Mouse (Mus musculus) layer of hippocampus, adult 11-12 months (tissue): ENCODE measurements at regions not wholly inside any gene's neighbourhood (a gene's known extent, or its start where the extent isn't known, plus 50 kb on each side); places are given as distances from the start of the nearest gene placed in this dataset.

ENCODE experiments used
- DNase-seq: peaks from one replicate; pipeline ENCODE4 v3.0.0; 2022; ENCODE audit warnings: low spot score

DNA sequence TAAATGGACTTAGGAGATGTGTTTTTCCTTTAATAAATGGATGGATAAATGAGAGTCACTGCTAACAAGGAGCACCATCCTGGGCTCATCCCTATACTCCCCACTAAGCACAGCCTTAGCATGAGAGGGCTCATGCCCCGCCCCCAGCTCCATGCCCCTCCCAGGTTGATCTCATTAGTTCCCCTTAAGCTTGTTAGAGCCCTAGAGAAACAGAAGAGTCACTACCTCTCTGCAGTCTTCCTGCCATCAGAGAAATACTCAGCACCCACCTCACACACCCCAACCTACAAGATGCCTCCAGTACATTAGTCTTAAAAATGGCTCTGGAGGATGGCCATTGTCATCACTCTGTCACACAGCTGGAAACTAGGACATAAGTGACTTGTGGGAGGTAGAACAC, 202.8 kb upstream of the Hnrnpa3 start:
- DNase-seq = no peak

DNA sequence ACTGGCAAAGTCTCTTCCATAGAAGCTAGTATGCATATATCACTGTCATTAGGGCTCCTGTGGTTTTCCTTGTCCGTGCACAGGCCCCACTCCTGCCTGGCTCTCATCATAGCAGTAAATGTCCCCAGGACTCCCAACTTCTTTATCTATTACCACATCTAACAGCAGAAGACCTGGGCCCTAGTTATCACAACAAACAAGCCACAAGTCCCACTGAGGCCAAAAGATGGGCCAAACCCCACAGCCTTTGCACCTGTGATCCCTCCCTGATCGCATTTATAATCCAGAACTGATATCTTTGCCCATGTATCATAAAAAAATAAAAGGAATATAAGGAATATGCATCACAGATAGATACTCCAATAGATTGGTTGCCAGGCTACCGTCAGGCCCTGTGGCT, 201.6 kb upstream of the Hnrnpa3 start:
- no peak for DNase-seq

DNA sequence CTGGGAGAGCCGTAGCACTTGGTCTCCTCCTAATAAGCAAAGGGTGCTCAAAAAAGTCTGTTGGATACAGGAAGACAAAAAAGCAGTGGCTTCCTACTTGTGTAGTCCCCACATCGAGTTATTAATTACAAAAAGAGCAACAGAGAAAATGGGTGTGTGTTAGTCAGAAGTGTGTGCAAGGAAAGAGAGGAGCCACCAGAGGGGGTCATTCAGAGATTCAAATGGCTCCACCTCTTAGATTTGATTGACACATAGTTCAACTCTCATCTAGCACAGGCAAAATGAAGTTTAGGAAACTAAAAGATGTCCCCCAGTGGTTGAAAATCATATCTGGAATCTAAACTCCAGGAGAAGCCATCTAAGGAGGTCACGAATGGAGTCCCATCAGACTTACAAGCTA, 200.2 kb upstream of the Hnrnpa3 start:
- DNase-seq = no peak

DNA sequence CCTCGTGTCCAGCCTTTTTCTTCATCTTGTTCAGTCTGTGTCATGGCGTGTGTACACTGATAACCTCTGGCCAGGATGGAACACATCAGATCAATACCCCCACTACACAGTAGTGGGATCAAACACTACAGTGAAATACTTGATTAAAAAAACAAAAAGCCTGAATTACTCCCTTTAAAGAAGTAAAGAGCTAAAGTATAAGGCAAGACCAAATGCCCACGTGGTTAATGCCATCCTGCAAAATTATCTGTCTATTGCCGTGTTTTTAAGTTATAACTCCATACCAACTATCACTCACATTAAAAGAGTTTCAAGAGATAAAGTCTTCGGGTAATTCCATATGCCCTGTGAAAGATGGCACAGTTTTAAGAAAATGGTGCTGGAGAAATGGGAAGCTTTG, 198.6 kb upstream of the Hnrnpa3 start:
- no peak for DNase-seq

DNA sequence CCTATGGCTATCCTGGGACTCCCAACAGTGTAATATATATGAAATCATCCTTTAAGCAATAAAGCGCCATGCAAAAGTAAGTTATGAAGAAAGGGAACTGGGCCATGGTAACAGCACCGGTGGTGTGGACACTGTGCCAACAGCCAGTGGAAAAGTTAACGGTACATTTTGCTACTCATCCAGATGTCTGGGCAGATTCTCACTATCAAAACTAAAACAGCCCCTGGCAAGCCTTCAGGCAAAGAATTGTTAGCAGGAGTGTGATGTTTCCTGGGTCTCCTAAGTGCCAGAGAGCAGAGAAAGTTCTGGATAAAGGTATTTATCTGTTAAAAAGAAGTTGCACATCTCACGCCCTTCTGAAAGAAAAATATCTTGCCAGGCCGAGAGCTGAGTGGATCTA, 198.0 kb upstream of the Hnrnpa3 start:
- no peak for DNase-seq

DNA sequence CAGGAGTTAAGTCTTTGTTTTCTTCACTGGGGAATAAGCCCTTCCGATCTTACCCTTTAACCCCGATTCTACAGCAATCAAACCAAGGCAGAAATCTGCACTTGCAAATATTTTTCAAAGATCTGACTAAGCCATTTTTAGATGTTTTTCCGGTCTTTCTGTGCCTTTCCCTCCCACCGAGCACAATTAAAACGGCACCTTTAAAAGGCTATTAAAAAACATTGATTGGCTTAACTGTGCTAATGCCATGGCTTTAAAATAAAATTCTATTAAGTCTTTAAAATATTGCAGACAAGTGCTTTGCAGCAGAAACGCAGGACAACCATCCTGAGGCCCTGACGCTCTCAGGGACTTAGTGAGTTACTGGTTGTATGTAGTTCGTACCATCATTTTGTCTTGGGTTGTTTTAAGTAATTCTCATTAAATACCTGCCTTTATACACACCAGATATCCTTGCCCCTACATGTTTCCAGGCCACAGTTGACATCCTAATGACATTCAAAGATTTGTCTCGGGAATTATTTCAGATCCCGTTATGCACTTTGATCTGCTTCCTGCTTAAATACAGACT, 197.6 kb upstream of the Hnrnpa3 start:
- DNase-seq = no peak

DNA sequence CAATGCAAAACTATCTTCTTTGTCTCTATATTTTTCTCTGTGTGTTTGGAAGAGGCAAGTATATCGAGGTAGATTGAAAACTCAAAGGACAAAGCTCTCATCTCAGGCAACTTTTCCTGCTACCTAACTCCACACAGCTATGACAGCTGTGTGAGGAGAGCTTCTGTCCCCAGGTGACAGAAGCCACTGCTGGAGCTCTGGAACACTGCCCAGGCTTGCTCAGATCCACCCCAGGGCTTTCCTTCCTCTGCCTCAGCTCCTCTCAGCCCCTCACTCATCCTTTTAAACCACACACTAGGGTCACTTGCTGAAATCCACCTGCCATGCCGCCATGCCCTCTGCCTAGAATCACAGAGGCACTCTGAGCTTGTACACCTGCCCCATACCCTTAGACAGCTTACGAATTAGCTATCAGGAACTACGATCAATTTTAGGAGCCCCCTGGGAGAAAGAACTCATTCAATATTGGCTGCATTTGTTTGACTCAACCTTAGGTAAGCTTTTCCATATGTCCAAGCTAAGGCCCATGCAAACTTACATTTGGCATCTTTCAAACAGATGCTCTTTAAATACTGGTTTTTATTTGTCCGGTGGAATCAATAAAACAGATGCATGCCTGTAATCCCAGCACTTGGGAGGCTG, 196.9 kb upstream of the Hnrnpa3 start:
- DNase-seq = no peak

DNA sequence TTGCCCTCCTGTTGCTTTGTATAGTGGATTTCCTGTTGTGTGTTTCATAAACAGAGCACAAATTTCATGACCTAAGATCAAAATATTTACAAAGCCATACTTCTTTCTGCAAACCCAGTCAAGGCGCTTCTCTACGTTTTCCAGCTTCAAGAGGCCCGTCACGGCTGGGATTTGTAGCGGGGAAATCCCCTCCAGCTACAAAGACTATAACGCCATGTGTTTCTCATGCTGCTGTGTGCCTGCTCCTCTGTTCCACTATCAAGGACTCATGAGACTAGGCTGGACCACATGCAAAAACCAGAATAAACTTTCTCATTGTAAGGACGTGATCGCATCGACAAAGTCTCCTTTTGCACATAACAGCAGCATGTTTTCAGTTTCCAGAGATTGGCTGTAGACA, 196.0 kb upstream of the Hnrnpa3 start:
- DNase-seq = no peak

DNA sequence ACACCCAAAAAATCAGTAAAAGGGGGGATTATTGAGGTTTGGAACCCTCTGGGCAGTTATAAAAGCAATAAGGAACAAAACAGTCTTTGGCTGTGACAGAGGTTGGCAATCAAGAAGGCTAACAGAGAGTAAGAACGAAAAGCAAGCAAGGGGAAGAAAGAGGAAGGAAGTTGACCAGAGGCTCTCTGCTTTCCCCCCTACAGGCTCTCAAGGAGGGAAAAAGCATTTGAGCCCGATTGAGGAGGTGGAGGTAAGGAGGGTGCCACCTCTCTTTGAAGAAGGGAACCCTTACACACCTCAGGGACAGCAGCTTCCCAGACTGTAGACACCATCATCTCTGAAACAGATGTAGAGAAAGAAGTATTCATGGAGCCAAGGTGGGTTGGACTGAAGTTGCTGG, 194.6 kb upstream of the Hnrnpa3 start:
- no peak for DNase-seq

DNA sequence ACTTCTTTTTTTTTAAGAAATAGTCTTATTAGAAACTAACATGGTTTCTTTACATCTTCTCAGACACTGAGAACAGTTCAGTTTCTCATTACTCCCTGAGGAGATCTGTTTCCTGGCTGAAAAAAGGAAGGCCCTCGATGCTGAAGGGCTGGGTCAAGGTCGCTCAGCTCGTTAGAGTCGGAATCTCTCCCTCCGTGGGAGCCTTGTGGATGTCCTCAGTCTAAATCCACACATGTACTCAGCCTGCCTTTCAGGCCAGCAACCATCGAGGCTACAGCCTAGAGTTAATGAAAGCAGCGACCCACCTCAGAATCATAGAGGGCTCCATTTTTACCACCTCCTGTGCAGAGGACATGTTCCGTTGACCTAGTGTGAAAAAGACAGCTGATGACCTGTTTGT, 190.2 kb upstream of the Hnrnpa3 start:
- DNase-seq = no peak

DNA sequence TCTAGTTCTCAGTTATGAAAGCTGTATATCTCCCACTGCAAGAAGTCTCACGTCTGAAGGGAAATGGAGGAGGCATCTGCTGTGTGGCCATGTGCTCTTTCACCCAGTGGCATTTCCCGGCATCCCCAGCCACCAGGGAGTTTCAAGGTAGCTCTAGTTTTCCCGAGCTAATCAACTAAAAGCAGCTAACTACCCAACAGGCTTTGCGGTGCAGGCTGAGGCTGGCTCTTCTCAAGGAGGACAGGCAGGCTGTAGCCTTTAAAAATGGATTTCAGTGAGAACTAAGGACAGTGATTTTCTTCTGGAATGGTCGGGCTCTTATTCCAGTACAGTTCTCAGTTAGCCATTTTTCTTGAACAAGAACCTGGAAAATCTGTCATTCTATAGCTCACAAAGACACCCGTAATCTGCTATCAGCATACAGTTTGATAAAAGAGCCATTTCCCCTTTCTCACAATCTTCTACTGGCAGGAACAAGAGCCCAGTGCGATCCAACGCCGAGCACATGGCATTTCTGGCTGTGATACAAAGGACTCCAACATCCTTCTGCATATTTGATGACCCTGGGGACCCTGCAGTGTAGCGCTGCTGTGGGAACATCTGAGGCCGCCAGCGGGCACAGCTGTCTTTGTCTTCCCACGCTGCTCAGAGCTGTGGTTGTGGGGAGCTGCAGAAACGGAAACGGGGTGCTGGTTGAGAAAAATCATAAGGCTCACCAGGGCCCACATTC, 188.9 kb upstream of the Hnrnpa3 start:
- peak; percentile 19 for DNase-seq

DNA sequence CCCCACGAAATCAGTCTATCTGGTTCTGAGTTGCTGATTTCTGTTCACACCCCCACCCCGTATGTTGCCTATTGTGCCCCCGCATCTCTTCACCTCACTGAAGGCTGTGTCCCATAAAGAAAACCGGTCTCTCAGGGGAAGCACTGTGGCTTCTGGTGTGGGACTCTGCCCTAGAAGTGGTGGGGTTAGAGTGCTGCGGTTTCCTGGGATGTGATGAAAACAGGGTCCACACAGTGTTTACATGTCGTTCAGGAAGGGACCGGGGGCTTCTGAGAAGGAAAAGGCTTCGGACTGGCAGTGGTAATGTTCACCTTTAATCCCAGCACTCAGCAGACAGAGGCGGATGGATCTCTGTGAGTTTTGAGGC, 188.4 kb upstream of the Hnrnpa3 start:
- DNase-seq = no peak

DNA sequence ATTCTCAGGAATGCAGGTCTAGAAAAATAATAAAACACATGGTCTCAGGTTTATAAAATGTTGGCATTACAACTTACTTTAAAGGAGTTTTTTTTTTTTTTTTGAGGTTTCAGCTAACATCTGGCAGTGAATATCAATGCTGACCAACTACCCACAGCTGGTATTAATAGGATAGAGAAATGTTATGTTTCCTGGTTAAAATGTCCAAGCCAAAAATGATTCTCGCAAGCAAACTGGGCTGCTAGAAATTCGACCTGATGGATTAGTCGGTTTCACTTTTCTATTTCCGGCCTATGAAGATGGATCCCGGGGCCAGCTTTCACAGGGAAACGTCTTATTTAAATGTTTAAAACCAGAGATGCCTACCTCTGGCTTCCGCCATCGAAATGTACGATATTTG, 186.6 kb upstream of the Hnrnpa3 start:
- DNase-seq = no peak

DNA sequence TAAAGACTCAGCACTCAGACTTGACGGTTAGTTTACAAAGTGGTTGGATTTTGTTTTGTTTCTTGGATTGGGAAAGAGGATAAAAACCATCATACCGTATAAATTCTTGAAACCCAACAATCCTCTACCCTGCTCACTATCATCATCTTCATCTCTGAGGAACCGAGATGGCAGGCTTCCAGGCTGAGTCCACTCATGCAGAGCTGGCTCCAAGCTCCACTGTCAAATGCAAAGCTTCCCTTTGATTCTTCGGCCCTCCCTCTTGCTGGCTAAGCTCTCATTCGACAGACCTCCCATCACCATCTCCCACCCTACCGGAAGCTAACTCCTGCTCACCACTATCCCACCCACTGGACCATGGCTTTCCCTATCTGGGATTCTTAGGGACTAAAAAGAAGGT, 184.6 kb upstream of the Hnrnpa3 start:
- no peak for DNase-seq

DNA sequence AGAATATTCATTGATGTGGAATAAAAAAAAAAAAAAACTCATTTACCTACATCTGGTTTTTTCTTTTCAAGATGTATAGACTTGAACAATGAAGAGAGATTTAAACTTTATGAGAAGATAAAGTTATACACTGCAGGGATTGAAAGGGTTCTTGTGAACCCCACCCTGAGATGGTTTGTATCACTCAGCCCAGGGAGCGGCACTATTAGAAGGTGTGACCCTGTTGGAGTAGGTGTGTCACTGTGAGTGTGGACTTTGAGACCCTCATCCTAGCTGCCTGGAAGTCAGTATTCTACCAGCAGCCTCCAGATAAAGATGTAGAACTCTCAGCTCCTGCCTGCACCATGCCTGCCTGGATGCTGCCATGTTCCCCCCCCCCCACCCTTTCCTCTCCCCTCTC, 182.7 kb upstream of the Hnrnpa3 start:
- DNase-seq = no peak

DNA sequence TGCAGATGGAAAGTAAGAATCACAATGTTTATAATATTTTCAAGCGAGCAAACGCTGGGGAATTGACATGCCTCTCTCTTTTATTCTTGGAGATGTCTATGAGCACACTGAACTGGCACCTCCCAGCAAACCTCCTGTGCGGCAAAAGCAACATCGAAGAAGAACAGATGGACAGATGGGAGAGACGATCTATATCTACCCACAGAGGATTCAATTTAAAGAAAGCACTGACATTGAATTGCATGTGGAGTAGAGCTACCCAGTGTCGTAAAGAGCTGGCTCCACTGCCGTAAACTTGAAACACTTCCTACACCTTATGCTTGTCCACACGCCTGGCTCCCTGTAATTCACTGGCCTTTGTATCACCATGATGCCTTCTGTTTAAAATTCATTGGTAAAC, 182.0 kb upstream of the Hnrnpa3 start:
- DNase-seq = no peak

DNA sequence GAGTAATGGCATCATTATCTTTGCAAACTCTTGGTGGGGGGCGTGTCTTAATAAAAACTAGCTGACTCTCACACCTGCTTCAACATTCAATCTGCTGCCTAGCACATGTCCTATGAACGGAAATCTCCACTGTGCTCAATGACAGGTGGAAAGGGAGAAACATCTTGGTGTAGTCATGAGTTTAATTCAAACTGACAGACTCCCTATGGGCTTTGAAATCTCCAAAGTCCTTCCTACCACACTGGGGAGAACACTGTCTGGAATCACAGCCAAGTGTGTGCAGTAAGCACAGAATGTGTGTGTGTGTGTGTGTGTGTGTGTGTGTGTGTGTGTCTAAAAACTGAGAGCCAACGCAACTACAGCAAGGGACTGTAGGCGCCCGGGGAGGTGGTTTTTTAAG, 179.5 kb upstream of the Hnrnpa3 start:
- no peak for DNase-seq

DNA sequence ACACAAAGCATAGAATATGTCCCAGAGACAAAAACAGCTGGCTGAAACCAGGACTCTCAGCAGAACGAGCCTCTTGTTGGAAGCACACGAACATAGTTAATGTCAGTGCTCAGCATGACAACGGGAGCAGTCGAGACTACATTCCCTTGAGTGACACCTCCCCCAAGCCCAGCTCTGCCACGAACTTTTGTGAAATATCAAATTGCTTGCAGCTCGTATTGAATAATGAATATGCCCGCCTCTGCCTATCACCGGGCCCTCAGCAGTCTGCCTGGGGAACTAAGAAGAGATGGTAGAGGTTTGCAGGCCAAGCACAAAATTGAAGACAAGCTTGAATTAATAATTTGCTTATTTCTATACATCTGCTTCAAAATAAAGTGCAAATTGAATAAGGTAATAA, 177.2 kb upstream of the Hnrnpa3 start:
- DNase-seq = no peak

DNA sequence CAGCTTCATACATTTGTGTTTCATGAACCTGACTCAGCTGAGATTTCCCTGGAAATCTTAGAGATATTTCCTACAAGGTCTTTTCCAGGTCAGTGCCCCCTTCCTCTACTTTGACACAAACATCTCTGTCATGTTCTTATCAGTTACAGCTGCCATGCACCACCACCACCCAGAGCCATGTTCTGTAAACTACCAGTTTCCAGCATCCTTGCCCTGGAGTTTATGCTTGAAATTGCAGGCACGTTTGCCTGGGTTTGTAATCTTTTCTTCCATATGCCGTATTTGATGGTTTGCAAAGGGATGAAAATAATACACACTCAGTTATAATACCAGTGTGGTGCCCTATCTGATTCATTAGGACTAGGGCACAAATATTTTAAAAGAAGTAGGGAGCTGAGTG, 176.6 kb upstream of the Hnrnpa3 start:
- DNase-seq = no peak

DNA sequence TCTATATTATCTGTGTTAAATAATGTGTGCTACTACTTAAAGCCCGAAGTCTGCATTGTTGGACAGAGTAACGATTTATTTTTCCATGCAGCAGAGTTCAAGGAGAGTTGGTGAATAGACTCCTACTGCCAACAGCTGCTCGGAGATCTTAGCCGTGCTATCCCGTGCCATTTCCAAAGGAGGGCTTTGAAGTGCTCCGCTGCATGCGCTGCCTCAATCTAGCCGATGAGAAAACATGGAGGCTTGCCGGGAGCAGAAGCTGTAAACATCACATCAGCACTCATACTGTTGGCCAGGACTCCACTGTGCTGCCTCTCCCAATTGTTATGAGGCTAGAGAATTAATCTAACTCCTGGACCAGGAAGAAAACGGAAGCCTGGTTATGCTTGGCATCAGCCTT, 174.1 kb upstream of the Hnrnpa3 start:
- no peak for DNase-seq

DNA sequence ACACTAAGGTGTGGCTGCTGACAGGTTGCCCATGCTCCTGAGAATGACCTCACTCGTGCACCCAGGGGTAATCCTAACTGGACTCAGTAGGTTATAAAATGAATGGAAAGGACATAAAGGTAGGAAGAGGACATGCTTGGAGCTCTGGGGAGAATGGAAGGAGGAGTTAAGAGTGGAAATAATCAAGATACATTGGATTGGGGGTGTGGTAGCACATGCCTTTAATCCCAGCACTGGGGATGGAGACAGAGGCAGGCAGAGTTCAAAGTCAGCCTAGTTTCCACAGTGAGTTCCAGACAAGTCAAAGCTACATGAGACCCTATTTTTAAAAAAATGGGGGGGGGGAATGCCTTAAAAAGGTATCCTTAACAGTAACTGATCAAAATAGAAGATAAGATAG, 167.9 kb upstream of the Hnrnpa3 start:
- DNase-seq = no peak

DNA sequence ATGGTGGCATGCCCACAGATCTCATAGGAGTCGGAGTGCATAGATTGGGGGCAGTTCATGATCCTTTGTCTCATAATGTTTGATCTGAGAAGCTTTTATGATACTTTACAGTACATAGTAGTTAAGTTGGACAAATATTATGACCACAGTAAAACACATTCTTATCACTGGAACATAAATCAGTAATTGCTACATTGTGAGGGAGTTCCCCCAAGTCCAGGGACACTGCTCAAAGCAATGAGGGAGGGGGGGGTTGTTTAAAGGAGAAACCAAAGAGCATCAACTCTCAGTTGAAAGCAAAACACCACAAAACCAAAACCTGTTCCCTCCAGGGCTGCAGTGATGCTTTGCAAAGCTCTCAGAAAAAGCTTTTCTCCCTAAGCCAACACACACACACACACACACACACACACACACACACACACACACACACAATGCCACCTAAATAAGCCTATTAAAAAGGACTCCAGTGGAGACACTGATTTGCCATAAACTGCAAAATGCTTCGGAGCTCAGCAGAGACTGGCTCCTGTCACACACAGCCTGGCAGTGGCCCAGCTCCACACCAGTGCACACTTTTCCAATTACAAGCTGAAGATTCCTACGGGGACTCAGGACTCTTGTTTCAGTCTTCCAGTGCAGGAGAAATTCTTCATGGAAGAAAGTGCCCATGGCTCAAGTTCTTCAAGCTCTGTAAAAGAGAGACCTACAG, 167.1 kb upstream of the Hnrnpa3 start:
- DNase-seq = no peak

DNA sequence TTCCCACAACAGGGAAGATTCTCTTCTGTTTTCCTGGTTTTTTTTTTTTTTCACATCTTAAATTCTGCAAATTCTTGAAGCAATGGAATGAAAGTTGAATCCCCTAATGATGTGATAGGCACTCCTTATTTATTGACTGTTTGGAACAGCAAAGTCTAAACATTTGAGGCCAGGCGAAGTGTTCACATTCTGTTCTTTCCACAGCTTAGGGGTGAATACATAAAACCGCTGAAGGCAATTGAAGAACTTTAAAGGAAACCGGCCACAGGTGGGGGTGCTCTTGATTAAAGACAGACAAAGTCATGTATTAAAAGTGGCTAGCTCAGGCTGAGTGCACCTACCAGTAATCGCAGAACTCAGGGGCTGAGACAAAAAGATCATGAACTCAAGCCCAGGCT, 166.6 kb upstream of the Hnrnpa3 start:
- no peak for DNase-seq
